Mouse (Mus musculus): ENCODE measurements around the gene Nes.

The Nes gene

DNA sequence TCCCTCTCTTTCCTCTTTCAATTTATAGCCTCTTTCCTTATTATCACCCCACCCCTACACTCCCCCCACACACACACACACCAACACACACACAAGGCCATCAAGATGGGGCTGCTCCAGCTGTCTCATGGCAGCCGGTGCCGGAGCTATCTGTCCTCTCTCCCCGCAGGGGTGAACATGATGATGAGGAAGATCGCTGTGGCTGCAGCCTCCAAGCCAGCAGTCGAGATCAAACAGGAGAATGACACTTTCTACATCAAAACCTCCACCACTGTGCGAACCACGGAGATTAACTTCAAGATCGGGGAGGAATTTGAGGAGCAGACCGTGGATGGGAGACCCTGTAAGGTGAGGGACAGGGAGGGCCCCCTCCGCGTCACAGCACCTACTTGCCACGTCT, 18.9 kb upstream of the Nes start:
- no peak for DNase-seq

DNA sequence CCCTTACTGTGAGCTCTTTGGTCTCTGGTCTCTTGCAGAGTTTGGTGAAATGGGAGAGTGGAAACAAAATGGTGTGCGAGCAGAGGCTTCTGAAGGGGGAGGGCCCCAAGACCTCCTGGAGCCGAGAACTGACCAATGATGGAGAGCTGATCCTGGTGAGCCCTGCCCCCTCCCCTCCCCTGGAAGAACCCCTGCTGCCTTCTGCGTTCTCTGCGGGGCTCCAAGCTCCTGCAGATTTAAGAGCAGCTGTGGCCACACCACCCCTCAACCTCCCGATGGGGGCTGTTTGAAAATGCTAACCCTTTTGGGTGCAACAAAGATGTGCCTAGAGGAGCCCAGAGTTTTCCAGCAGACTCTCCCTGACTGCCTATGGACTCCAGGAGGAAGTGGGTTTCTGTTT, 18.4 kb upstream of the Nes start:
- DNase-seq = no peak

DNA sequence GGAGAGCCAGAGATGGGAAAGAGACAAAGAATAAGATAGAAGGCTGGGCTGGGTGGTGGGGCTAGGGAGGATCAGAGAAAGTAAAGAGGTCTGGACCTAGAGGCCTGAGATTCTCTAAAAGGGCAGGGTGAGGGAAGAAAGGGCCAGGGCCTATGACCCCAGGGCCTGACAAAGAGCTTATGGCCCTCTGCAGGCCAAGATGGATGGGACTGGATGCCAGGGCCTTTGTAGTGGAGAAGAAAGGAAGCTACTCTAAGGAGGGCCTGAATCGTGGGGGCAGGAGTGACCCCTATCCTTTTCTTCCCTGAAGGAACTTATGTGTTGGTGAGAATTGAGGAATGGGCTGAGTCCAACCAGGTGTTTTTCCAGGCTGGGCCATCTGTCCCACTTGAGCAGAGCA, 12.8 kb upstream of the Nes start:
- DNase-seq = no peak

DNA sequence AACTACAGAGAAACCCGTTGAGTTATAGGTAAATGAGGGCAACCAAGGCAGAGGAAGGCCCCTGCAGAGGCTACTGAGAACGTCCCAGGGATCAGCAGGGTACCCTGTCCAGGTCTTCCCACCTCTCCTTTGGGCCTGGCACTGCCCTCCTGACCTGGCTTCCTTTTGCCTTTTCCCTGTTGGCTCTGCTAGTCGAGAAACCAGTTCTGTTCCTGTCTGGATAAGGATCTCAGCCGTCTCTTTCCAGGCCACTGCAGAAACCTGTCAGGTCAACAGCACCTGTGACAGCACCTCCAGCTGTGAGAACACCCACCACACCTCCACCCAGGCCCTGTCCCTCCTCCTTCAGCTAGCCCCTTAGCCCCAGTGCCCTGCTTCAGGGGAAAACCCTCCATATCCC, 12.4 kb upstream of the Nes start:
- no peak for DNase-seq

DNA sequence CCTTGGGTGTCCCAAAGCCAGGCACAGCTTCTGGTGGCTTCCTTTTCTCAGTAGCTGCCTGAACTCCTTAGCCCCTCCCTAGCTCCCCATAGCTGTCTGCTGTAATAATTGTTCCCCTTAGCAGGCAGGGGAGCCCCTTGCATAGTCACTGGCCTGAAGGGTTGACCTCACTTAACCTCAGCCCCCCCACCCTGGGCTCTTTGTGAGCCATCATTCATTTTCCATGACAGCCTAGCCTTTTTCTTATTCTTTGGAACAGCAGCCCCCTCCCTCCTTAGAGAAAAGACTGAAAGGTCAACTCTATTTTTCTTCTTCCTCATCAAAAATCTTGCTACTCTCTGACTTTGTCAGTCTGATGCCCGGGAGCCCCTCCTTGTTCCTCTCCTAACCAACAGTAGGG, 11.9 kb upstream of the Nes start:
- DNase-seq = no peak

DNA sequence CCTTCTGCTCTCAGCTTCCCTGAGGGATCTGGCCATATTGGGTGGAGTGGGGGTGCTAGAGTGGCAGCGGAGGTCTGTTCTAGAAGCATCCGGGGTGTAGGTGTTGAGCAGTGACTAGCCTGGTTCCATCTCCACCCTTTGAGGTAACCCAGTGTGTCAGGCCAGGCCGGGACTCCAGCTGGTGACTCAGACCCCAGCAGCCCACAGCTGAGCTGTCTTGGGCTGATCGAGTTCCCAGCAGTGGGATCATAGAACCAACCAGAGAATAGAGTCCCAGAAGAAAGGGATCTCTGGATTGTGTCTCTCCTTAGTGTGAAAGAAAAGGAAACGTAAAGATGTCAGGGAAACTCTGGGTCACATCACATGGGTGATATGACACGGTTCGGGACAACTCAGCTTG, 11.5 kb upstream of the Nes start:
- DNase-seq = no peak

DNA sequence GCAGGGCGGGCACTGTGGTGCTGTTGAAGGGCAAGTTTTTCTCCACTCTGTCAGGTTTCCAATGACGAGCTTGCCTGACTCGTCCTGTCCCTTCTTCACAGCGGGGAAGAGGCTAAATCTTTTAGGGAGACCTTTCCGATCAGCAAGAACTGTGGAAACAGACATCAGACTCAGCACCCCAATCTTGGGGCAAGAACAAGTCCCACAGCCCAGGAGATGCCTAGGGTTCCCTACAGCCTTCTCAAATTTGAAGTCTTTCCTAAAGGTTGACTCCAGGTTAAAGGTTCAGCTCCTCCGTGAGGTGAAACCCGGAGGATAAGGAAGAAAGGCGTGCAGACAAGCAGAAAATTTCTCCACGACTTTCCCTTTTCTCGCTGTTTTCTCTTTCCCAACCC, 10.7 kb upstream of the Nes start:
- DNase-seq = no peak

DNA sequence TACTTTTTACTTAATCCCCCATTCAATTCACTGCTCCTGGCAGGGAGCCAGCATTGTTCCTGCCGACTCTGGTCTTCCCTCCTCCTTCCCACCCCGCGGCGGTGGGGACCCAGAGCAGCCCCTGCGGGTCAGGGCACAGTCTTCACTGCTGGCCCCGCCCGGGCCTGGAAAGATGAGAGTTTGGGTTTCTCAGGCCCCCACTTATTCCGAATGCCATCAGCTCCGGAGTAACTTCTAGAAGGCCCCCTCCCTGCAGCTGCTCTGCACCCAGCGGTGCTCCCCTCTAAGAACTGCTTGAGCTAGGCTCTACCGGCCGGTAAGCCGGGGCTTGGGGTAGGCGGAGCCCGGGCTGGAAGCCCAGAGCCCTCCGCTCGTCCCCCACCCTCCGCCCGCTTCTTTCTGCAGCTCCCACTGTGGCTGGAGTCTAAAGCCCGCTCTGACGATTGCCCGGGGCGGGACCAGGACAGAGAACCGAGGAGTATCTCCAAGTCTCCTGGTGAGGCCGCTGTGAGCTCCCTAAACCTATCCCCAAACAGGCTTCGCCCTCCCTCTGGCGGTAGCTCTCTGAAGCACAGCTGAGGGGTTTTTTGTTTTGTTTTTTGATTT, 10.2 kb upstream of the Nes start:
- DNase-seq = peak; percentile 95

DNA sequence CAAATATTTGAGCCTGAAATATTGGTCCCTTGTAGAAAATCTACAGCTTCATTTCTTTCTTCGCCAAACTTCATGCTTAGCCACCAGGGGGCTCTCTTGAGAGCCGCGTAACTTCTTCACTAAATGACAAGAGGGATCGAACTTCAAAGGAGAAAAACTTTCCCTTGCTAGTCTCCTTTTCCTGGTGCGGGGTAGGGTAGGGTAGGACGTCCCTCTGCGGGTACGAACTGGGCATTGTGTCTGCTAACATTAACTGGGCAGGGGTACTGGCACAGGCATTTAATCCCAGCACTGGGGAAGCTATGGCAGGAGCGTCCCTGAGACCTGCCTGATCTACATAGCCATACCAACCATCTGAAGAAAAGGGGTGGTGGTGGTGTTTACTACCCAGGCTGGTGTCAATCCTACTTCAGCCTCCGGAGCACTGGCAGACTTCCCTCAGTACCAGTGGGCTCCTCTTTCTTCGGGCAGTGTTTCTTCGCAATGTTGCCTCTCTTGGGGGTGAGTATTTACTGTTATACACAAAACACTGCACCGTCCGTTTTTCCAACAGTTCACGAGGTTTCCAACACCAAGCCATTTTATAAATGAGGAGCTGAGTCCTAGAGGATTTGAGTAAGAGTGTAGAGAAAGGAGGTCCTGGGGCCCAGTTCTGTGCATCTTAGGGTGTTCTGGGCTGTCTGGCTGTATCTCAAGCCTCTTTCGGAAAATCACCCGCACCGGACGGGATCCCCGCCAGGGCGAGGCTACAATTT, 517 bp upstream of the Nes start:
- DNase-seq = peak; percentile 82

DNA sequence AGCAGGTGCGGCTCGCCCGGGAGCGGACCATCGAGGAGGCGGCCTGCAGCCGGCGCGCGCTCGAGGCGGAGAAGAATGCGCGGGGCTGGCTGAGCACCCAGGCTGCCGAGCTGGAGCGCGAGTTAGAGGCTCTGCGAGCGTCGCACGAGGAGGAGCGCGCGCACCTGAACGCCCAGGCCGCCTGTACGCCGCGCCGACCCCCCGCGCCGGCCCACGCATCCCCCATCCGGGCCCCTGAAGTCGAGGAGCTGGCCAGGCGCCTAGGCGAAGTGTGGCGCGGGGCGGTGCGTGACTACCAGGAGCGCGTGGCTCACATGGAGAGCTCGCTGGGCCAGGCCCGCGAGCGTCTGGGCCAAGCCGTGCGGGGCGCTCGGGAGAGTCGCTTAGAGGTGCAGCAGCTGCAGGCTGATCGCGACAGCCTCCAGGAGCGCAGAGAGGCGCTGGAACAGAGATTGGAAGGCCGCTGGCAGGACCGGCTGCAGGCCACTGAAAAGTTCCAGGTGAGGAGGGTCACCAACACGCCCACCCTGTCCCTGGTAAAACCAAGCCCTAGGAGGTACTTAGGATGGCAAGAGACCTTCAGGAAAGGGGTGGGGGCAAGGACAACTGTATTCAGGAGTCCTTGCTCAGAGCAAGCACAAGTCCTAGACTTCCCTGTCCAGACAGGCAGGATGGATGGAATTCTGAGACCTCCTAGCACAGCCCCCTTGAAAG, 768 bp downstream of the Nes start:
- no peak for DNase-seq

DNA sequence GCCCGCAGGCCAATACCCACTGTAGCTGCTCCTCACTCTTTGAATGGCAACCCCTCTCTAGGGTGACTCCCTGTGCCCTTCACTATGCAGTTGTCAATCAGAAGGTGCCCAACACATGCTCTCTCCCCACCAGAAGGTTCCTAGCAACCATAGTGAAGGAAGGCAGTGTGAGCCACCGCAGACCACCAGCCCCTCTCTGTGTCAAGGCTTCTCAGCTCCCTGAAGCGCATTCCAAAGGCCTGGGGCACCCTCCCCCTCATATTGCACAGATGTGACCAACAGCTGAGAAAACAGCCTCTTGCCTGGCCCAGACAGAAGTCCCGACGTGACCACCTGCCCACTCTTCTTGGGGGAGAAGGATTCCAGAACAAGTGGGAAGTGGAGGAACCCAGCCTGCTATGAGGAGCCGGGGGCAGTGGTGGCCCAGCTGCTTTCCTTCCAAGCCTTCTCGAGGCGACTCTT, 1.4 kb downstream of the Nes start:
- DNase-seq = no peak

DNA sequence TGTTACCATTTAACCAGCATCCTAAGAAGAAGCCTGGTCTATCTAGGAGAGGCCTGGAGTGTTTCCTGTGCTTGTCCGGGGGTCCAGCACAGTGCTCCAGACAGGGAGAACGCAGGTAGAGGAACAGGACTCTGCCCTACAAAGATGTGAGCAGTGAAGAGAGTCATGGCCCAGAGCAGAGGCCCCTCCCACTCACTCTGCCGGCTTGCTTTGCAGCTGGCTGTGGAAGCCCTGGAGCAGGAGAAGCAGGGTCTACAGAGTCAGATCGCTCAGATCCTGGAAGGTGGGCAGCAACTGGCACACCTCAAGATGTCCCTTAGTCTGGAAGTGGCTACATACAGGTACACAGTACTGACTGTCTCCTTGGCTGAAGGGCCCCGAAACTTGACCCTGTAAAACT, 1.9 kb downstream of the Nes start:
- no peak for DNase-seq

DNA sequence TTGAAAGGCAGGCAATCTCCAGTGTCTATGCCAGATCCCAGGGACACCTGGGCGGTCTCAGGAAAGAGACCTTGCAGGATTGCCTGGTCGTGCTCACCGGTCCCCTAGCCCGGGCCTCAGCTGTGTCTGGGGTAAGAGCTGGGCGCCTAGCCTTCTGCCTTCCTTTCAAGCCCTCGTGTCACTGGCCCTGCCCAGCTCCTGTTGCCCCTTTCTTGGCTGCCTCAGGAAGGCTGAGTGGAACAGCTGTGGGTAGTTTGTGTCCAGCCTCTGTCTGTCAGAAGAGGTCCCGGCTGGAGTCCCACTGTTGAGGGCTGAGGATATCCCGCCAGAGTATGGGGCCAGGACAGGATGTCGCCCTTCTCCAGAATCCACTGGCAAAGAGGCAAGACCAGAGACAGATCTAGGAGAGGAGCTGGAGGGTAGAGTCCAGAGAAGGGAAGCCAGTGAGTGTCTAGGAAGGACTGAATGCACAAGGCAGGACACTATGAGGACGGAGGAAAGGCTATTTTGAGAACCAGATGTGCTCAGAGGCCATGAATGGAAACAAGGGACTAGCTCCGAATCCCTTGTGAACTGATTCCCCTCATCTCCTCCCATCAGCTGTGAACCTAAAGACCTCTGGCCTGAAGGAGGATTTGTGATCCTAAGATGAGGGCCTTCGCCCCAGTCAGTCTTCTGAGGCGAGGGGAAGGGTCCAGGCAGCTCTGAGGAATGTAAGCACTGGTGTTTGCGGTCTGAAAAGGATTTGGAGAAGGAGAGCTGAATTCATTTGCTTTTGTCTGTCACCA, 2.9 kb downstream of the Nes start:
- no peak for DNase-seq

DNA sequence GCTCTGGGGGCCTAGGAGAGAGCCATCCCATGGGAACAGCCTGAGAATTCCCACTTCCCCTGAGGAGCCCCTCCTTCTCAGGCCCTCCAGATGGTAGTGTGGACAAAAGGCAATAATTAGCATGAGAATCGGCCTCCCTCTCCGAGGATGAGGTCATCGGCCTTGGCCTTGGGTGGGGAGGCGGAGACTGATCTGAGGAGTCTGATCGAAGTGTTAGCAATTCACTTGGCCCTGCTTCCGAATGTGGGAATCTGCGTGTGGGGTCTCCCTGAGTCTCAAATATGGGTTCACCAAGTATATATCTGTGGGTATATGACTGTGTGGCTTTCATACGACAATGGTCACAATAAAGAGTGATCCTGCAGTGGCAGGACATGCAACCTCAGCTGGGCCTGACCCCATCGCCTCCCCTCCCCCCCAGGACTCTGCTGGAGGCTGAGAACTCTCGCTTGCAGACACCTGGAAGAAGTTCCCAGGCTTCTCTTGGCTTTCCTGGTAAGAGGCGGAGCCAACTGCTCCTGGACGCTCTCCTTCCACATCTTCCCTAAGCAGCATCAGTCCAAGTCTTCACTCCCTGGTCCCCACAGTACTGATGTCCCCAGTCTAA, 3.6 kb downstream of the Nes start:
- DNase-seq = peak; percentile 46

DNA sequence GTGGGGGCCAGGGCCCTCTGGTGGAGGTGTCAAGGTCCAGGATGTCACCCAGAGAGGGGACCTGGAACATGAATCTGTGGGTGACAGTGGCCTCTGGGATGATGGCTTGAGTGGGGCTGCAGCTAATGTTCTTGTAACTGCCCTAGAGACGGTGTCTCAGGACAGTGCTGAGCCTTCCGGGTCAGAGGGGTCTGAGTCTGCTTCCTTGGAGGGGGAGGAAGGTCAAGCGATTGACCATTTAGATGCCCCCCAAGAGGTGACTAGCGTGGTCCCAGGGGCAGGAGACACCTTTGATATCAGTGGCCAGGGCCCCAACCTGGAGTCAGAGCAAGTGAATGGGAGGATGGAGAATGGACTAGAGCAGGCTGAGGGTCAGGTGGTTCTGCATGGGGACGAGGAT, 8.6 kb downstream of the Nes start:
- DNase-seq = no peak

DNA sequence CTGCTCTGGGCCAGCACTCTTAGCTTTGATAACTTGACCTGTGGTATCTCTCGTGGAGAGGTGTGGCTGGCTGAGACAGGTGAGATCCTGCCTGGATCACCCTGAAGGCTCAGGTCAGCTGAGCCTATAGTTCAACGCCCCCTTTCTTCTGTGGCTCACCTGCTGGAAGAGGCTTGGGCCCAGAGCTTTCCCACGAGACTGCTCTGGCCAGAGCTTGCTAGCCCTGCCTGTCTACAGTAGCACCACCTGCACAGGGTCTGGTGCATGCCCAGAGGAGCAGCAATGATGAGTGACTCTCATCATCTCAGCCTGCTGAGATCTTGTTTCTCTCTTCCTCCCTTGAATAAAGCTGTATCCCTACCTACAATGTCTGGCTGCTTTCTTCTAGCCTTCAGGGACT, 9.2 kb downstream of the Nes start:
- DNase-seq = no peak

DNA sequence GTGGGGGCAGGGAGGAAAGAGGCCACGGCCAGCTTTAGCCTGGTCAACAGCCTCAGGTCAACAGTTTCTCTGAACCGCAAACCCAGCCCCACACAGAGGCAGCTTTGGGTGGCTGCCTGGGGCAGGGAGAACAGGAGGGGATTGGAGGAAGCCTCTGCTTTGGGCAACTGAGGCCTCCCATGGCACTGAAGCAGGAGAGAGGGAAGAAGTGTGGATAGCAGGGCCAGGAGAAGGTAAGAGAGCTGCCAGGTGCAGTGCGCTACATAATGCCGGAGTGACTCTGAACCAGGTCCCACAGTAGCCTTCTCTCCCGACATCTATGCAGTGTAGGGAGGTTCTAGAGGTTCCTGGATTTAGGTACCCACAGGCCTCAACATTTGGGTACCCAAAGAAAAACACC, 9.8 kb downstream of the Nes start:
- DNase-seq = no peak

DNA sequence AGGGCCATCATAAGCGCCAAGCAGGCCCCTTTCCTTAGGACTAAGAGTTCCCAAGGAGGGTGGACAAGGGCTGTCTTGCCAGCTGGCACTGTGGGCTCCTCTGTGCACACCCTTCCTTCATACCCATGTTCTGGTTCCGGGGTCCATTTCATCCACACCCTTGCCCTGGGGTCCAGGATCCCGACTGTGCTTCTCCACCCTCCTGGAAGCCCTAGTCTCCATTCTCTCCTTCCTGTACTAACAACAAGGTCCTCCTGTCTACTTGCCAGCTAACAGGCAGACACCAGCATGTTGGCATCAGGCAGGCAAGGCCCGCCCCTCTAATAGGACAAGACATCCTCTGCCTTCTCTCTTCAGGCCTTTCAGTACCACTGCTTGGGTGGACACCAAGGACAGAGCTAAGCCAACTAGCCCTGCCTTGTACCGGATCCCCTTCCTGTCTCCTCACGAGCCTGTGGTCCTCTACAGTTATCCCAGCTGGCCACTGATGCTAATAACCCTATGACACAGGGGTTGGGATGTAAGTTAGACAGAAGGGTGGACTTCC, 10.4 kb downstream of the Nes start:
- peak; percentile 65 for DNase-seq

DNA sequence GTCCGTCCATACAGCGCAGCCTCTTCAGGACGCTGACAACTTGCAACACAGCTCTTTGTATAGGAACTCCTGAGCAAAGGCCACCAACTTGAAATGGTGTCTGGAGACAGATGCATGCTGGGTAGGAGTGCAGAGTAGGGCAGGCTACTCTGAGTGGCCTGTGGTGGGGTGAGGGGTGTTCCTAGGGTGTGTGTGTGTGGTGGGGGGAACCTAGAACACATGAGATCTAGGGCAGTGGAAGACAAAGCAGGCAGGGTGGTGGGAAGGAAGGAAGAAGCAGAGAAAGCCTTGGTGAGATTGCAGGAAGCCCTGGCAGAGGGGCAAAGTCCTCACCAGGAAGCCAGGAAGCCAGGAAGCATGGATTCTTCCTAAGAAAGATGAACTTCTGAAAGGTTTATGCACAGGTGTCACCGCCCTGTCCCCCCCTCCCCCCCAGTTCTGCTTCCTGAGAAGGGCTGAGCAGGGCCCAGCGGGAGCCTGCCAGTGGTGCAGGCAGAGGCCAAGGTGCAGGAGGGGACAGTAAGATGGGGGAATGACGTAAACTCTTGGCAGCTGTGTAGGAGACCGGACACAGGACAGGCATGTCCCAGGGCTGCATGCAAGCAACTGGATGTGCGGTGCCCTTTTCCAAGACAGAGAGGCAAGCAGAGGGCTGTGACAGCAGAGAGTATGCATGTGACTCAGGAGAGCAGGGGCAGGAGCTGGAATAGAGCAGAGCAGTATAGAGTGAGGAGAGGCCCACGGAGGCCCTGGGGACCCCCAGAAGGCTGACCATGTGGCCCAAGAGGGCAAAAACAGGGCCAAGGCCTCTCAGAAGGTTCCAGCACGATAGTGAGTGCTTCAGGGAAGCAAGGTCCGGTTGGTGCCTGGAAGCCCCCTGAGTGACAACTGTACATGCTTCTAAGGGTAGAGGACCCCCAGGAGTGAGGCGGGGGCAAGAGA, 11.3 kb downstream of the Nes start:
- peak; percentile 87 for DNase-seq

DNA sequence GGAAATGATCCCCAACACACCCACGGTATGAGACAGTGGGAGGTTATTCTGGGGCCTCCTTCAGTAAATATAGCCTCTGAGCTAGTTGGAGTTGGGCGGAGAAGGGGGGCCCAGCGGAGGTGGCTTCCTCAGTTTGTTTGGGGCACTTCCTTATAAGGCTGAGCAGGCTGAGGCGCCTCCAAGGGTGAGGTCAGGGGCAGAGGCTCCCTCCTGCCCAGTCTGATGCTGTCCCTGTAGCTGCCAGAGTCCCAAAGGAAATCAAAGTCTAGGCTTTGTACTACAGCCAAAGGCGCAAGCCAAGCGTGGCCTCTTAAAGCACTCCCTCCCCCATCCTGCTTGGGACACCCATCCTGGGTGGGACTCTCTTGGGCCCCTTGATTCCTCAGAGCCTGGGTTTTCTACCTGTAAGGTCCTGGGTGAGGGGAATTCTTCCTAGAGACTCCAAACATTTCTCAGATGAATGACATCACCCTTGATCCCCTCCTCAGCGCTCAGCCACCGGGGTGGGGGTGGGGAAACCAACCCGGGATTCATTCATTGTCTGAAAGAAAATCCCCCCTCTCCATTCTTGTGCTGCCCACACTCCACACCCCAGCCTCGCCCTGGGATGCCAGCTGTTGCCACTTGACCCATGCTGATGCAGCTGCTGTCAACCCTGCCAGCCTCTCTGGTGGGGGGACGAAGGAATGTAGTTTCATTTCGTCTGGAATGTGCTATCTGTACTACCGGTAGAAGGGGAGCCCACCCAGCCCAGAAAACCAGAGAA, 12.1 kb downstream of the Nes start:
- DNase-seq = peak; percentile 89

DNA sequence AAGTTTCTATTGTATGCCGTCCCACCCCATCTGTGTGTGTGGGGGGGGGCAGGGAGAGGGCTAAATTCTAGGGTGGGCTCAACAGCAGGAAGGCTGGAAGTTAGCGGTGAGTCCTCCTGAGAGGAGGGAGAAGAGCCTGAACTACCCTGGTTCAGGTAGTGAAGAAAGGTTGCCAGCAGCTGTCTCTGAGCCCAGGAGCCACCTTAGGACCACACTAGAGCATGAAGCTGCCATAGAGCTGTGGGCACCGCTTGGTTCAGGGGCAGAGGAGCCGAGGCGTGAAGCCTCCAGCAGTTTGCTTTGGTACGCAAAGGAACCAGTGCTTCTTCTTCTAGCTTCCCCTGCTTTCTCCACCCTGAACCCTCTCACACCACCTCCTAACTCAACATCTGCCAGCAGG, 12.7 kb downstream of the Nes start:
- DNase-seq = no peak
